Mouse (Mus musculus) hindbrain, embryonic 11.5 days (tissue): ENCODE results near the gene Pakap. TPM values are rescaled to one million over a fixed set of nuclear protein-coding genes. Genes with fewer than 3 reads are reported as not detected.
A peak's percentile ranks its signal among the peaks of the same experiment; 100 is the strongest.

Experiments used
- ATAC-seq: fragments of 200-750 bp; cut with Nextera tagmentation; 2 replicates; pipeline ENCODE4 v1.8.0; 2017; ENCODE audit warnings: mild to moderate bottlenecking, moderate TSS enrichment, moderate library complexity; ENCODE audit not compliant: low FRiP score
- DNase-seq: peaks from one replicate; pipeline ENCODE4 v3.0.0-alpha.2; 2015; ENCODE audit warnings: low spot score
- H3K27ac ChIP-seq: fragments of 300-500 bp; sonication (generic); 2 replicates; pipeline ENCODE4 v1.5.1; 2014; ENCODE audit warnings: mild to moderate bottlenecking, low read depth, low read length
- H3K27me3 ChIP-seq: fragments of 300-500 bp; sonication (generic); 2 replicates; pipeline ENCODE4 v1.6.1; 2014; ENCODE audit warnings: mild to moderate bottlenecking, low read length, moderate library complexity, mixed read lengths; ENCODE audit not compliant: control insufficient read depth, insufficient read depth
- H3K36me3 ChIP-seq: fragments of 300-500 bp; sonication (generic); 2 replicates; pipeline ENCODE4 v1.6.1; 2014; ENCODE audit warnings: mild to moderate bottlenecking, low read length, moderate library complexity, mixed read lengths; ENCODE audit not compliant: control insufficient read depth, insufficient read depth
- H3K4me1 ChIP-seq: fragments of 300-500 bp; sonication (generic); replicated peaks from 2 replicates; pipeline ENCODE4 v1.6.1; 2014; ENCODE audit warnings: low read length, mixed read lengths; ENCODE audit not compliant: control insufficient read depth, insufficient read depth
- H3K4me2 ChIP-seq: fragments of 300-500 bp; sonication (generic); replicated peaks from 2 replicates; pipeline ENCODE4 v1.6.1; 2014; ENCODE audit warnings: mild to moderate bottlenecking, low read depth, low read length
- H3K4me3 ChIP-seq: fragments of 300-500 bp; sonication (generic); 2 replicates; pipeline ENCODE4 v1.5.1; 2014; ENCODE audit warnings: low read depth, low read length
- H3K9ac ChIP-seq: fragments of 300-500 bp; sonication (generic); 2 replicates; pipeline ENCODE4 v1.6.1; 2014; ENCODE audit warnings: low read depth, low read length
- H3K9me3 ChIP-seq: fragments of 300-500 bp; sonication (generic); 2 replicates; pipeline ENCODE4 v1.6.1; 2016; ENCODE audit warnings: low read length; ENCODE audit not compliant: control insufficient read depth
- WGBS: fragments of 180-500 bp; shearing (Covaris S2); extraction: QIAGEN DNeasy Blood & Tissue Kit; methylation state at CpG from one replicate; pipeline ENCODE4 v1.1.7; 2014; 5-methylcytosine and 5-hydroxymethylcytosine counted together
- polyA plus RNA-seq: library from polyadenylated mRNA; unstranded; fragments of >200 nt; fragmentation: Nextera tagmentation; extraction: Ambion mirVana; gene quantifications from 2 replicates; pipeline ENCODE4 v1.2.1, GENCODE M21; 2014

Pakap gene
- polyA plus RNA-seq, 1 experiment from 2014 or later: 24.7 TPM

DNA sequence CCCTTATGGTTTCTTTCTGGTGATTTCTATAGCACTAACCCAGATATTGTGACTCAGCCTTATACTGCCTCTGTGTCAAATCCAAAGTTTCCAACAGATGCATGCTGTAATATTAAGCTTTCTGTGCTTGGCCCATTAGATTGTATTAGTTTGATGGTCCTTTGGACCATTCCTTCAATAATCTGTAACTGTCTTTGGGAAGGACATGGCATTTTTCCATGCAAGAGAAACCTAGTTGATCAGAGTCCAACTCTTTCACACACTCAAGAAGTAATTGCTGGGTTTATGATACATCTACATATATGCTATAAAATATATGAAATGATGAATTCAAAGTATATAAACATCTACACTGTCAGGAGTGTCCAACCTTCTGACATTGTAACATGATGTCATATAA, 147.9 kb downstream of the Pakap start:
- H3K9ac ChIP-seq: no peak overlapping the region
- H3K4me2 ChIP-seq: no peak overlapping the region
- H3K27ac ChIP-seq: no peak overlapping the region
- no peaks in the 10 kb centered on the region for H3K27me3 ChIP-seq
- no peaks in the 10 kb centered on the region for H3K36me3 ChIP-seq
- no peaks in the 10 kb centered on the region for H3K9me3 ChIP-seq
- DNase-seq (no peak), ATAC-seq (no peak)
- H3K4me3 ChIP-seq: no peak overlapping the region
- H3K4me1 ChIP-seq: no peaks in the 10 kb centered on the region

- no peak overlapping the region for H3K4me2 ChIP-seq
- DNase-seq (peak; percentile 27), ATAC-seq (0 out of 2 replicates have a peak, but pooled peaks have one; percentile 54)
- H3K9me3 ChIP-seq: no peaks in the 10 kb centered on the region
- 28% methylated on average over 4 of the region's 4 CpGs for WGBS
- H3K9ac ChIP-seq: no peak overlapping the region
- no peak overlapping the region for H3K27ac ChIP-seq
- no peaks in the 10 kb centered on the region for H3K36me3 ChIP-seq
- H3K4me3 ChIP-seq: no peak overlapping the region
- no peaks in the 10 kb centered on the region for H3K4me1 ChIP-seq
- no peaks in the 10 kb centered on the region for H3K27me3 ChIP-seq
Measured at GRCm38 (mm10) chr4:57716735-57717134, 148.8 kb downstream of the Pakap start.

DNA sequence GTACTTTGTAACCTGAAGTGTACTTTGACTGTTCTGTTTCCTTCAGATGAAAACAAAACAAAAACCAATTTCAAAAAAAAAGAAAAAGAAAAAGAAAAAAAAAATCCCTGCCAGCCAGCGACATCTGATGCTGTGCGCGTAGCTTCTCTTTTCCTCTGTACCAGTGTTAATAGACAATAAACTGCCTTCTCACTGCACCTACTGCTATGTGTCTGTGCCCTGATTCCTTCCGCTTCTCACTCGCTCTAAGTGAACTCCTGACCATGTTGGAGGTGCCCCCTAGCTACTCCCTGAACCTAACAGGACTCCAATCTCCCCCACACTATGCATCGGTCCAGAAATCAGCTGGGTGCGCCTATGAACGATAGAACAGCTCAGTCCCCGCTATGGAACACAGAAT, 149.4 kb downstream of the Pakap start, which contains the start of gene Akap2:
Akap2 (plus strand) TSS at position 304 of the 400 bp plus-strand sequence.
- no peak within 1 kb of the TSS for H3K27ac ChIP-seq
- no peaks in the 10 kb centered on the region for H3K36me3 ChIP-seq
- H3K4me1 ChIP-seq: no peaks in the 10 kb centered on the region
- H3K9ac ChIP-seq: no peak within 1 kb of the TSS
- no peaks in the 10 kb centered on the region for H3K9me3 ChIP-seq
- H3K4me3 ChIP-seq: no peak within 1 kb of the TSS
- DNase-seq (no peak), ATAC-seq (no peak)
- no peaks in the 10 kb centered on the region for H3K27me3 ChIP-seq
- 79% methylated on average over 9 of the region's 9 CpGs for WGBS
- no peak within 1 kb of the TSS for H3K4me2 ChIP-seq

GRCm38 (mm10) chr4:57719370-57719769, 151.4 kb downstream of the Pakap start:
- H3K27me3 ChIP-seq: no peaks in the 10 kb centered on the region
- H3K9me3 ChIP-seq: no peaks in the 10 kb centered on the region
- no peak for ATAC-seq
- no peaks in the 10 kb centered on the region for H3K4me1 ChIP-seq
- DNase-seq: no peak
- no peak overlapping the region for H3K4me2 ChIP-seq
- no peaks in the 10 kb centered on the region for H3K36me3 ChIP-seq
- H3K27ac ChIP-seq: no peak overlapping the region
- H3K9ac ChIP-seq: no peak overlapping the region
- no peak overlapping the region for H3K4me3 ChIP-seq
- 94% methylated on average over 1 of the region's 1 CpGs for WGBS

GRCm38 (mm10) chr4:57720869-57721361, 152.9 kb downstream of the Pakap start:
- Histone ChIP-seq H3K4me2 (no peak overlapping the region), H3K27me3 (no peaks in the 10 kb centered on the region), H3K4me1 (no peaks in the 10 kb centered on the region), H3K36me3 (no peaks in the 10 kb centered on the region), H3K9ac (no peak overlapping the region), H3K9me3 (no peaks in the 10 kb centered on the region), H3K27ac (no peak overlapping the region), H3K4me3 (no peak overlapping the region)
- no peak for ATAC-seq
- WGBS: 31% methylated on average over 7 of the region's 7 CpGs
- DNase-seq: no peak

DNA sequence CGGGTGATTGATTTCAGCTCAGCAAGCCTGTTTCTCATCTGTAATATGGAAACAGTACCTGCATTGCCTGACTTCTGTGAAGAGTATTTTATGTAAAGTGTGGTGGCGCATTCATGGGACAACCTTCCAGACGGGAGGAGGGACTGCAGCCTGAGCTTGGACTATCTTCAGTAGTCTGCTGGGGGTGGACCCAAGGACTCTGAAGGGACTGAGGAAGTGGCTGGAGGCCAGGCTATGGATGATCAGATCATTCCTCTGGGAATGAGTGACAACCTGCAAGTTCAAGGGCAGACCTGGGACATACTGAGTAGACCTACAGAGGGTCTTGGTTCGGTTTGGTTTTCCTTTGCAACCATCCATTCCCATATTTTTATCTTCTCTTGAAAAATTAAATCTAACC, 154.3 kb downstream of the Pakap start:
- H3K9me3 ChIP-seq: no peaks in the 10 kb centered on the region
- H3K27ac ChIP-seq: no peak overlapping the region
- no peaks in the 10 kb centered on the region for H3K36me3 ChIP-seq
- ATAC-seq (no peak), DNase-seq (no peak)
- no peak overlapping the region for H3K9ac ChIP-seq
- no peaks in the 10 kb centered on the region for H3K4me1 ChIP-seq
- no peaks in the 10 kb centered on the region for H3K27me3 ChIP-seq
- WGBS: 89% methylated on average over 4 of the region's 4 CpGs
- H3K4me3 ChIP-seq: no peak overlapping the region
- no peak overlapping the region for H3K4me2 ChIP-seq

GRCm38 (mm10) chr4:57723659-57724058, 155.7 kb downstream of the Pakap start:
- no peaks in the 10 kb centered on the region for H3K27me3 ChIP-seq
- no peak overlapping the region for H3K4me3 ChIP-seq
- H3K36me3 ChIP-seq: no peaks in the 10 kb centered on the region
- H3K9ac ChIP-seq: no peak overlapping the region
- H3K27ac ChIP-seq: no peak overlapping the region
- peak; percentile 30 for DNase-seq
- no peak for ATAC-seq
- no peak overlapping the region for H3K4me2 ChIP-seq
- H3K4me1 ChIP-seq: no peaks in the 10 kb centered on the region
- 55% methylated on average over 2 of the region's 2 CpGs for WGBS
- no peaks in the 10 kb centered on the region for H3K9me3 ChIP-seq

- no peak overlapping the region for H3K27ac ChIP-seq
- H3K9me3 ChIP-seq: no peaks in the 10 kb centered on the region
- no peak overlapping the region for H3K4me3 ChIP-seq
- no peaks in the 10 kb centered on the region for H3K4me1 ChIP-seq
- no peak overlapping the region for H3K9ac ChIP-seq
- no peaks in the 10 kb centered on the region for H3K36me3 ChIP-seq
- no peak overlapping the region for H3K4me2 ChIP-seq
- no peaks in the 10 kb centered on the region for H3K27me3 ChIP-seq
- no peak for ATAC-seq
- DNase-seq: no peak
- WGBS: 75% methylated on average over 1 of the region's 1 CpGs
Measured at GRCm38 (mm10) chr4:57725569-57725968, 157.6 kb downstream of the Pakap start.

DNA sequence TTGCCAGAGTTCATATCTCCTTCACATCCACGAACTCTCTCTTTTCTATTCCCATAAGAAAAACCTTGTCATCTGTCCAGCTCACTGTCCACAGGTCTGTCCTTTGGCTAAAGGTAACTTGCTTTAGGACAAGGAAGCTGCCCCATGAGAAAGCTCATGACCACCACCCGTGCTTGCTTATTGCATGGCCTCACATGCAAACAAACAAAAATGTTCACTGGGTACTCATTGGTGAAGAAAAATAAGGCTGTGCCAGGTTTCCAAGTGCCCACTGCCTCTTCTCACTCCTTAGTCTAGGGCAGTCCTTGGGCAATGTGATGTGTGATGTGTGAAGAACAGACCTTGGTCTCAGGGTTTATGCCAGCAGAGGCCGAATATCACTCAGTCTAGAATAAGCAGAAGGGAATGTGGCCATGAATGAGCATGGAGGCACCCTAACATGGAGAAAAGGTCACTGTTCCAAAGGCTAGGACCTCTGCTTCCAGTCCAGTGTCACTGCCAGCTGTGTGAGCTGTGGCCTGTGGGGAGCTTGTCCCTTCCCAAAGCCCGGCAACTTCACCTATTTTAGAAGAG, 160.7 kb downstream of the Pakap start:
- DNase-seq (no peak), ATAC-seq (no peak)
- Histone ChIP-seq H3K4me2 (no peak overlapping the region; the same call in 1 of the 2 replicates), H3K9ac (no peak overlapping the region), H3K9me3 (no peaks in the 10 kb centered on the region), H3K27ac (no peak overlapping the region), H3K36me3 (no peaks in the 10 kb centered on the region), H3K27me3 (no peaks in the 10 kb centered on the region), H3K4me1 (no peaks in the 10 kb centered on the region), H3K4me3 (no peak overlapping the region)
- 87% methylated on average over 4 of the region's 4 CpGs for WGBS
